Mouse (Mus musculus) layer of hippocampus, postnatal 36 days (tissue): Measurements from ENCODE around the gene Cplx3. TPM values are rescaled to one million over a fixed set of nuclear protein-coding genes. Genes with fewer than 3 reads are reported as not detected.
A peak's percentile ranks its signal among the peaks of the same experiment; 100 is the strongest.

Experiments used
- DNase-seq, 2 experiments: peaks; one replicate each; pipeline ENCODE4 v3.0.0; 2022
- total RNA-seq, 2 experiments: library from RNA; stranded (reverse); gene quantifications; 2 replicates each; pipeline ENCODE4 v1.2.3; 2021

Gene Cplx3
- total RNA-seq, 2 experiments from 2014 or later = 3.6 to 3.7 TPM

- DNase-seq = no peak
These were observed 32.8 kb upstream of the Cplx3 start for GRCm38 (mm10) chr9:57638651-57639459.

- peak; percentile 47 to 54 for DNase-seq
These were observed 31.8 kb upstream of the Cplx3 start for GRCm38 (mm10) chr9:57637741-57638322.

- DNase-seq = no peak
These were observed 31.2 kb upstream of the Cplx3 start for GRCm38 (mm10) chr9:57637272-57637671.

GRCm38 (mm10) chr9:57633481-57634024, 27.5 kb upstream of the Cplx3 start:
- peak; percentile 51 to 57 for DNase-seq

- DNase-seq = peak; percentile 77 to 81
These were observed 23.2 kb upstream of the Cplx3 start for GRCm38 (mm10) chr9:57629118-57629874.

- DNase-seq = no peak
These were observed 22.6 kb upstream of the Cplx3 start for GRCm38 (mm10) chr9:57628717-57629116.

GRCm38 (mm10) chr9:57627892-57628291, 21.8 kb upstream of the Cplx3 start:
- DNase-seq = no peak

GRCm38 (mm10) chr9:57627191-57627590, 21.1 kb upstream of the Cplx3 start:
- no peak for DNase-seq

GRCm38 (mm10) chr9:57625674-57626500, 19.8 kb upstream of the Cplx3 start:
- no peak for DNase-seq

GRCm38 (mm10) chr9:57624295-57624694, 18.2 kb upstream of the Cplx3 start:
- no peak for DNase-seq

GRCm38 (mm10) chr9:57620674-57621073, 14.6 kb upstream of the Cplx3 start, which contains the start of gene Lman1l:
Gene Lman1l (minus strand): TSS chr9:57620774.
- no peak for DNase-seq

GRCm38 (mm10) chr9:57618854-57619253, 12.8 kb upstream of the Cplx3 start:
- no peak for DNase-seq

GRCm38 (mm10) chr9:57617556-57618169, 11.6 kb upstream of the Cplx3 start:
- DNase-seq = no peak

GRCm38 (mm10) chr9:57614786-57615185, 8.7 kb upstream of the Cplx3 start:
- no peak for DNase-seq

- DNase-seq = no peak
These were observed 7.9 kb upstream of the Cplx3 start for GRCm38 (mm10) chr9:57613975-57614374.

GRCm38 (mm10) chr9:57612587-57612986, 6.5 kb upstream of the Cplx3 start:
- no peak for DNase-seq

GRCm38 (mm10) chr9:57610359-57610826, 4.3 kb upstream of the Cplx3 start:
- DNase-seq = no peak

GRCm38 (mm10) chr9:57609803-57610202, 3.7 kb upstream of the Cplx3 start:
- DNase-seq = no peak

GRCm38 (mm10) chr9:57605503-57605902, 578 bp downstream of the Cplx3 start:
- DNase-seq = no peak

- no peak for DNase-seq
These were observed 1.2 kb downstream of the Cplx3 start for GRCm38 (mm10) chr9:57604875-57605274.

GRCm38 (mm10) chr9:57602098-57602497, 4.0 kb downstream of the Cplx3 start:
- DNase-seq = no peak
